Mouse (Mus musculus) hindbrain, embryonic 10.5 days (tissue): ENCODE results near the gene Rai2. TPM values are rescaled to one million over a fixed set of nuclear protein-coding genes. Genes with fewer than 3 reads are reported as not detected.
"Not testable (repeated sequence)": the region's sequence is repeated elsewhere in the genome, so short reads cannot be mapped to it uniquely, and the experiment has no call there.

ENCODE experiments used
- DNase-seq: peaks from one replicate; pipeline ENCODE4 v3.0.0-alpha.2; 2017; ENCODE audit warnings: low spot score
- H3K27ac ChIP-seq: fragments of 300-500 bp; sonication (generic); 2 replicates; pipeline ENCODE4 v1.5.1; 2016; ENCODE audit warnings: mild to moderate bottlenecking, moderate library complexity
- H3K27me3 ChIP-seq: fragments of 300-500 bp; sonication (generic); 2 replicates; pipeline ENCODE4 v1.6.1; 2016; ENCODE audit warnings: mild to moderate bottlenecking; ENCODE audit not compliant: poor library complexity, insufficient read depth, severe bottlenecking
- H3K36me3 ChIP-seq: fragments of 300-500 bp; sonication (generic); 2 replicates; pipeline ENCODE4 v1.6.1; 2016; ENCODE audit warnings: mild to moderate bottlenecking, moderate library complexity
- H3K4me1 ChIP-seq: fragments of 300-500 bp; sonication (generic); replicated peaks from 2 replicates; pipeline ENCODE4 v1.6.1; 2016; ENCODE audit warnings: mild to moderate bottlenecking
- H3K4me3 ChIP-seq: fragments of 300-500 bp; sonication (generic); 2 replicates; pipeline ENCODE4 v1.5.1; 2016; ENCODE audit warnings: mild to moderate bottlenecking, moderate library complexity
- H3K9me3 ChIP-seq: fragments of 300-500 bp; sonication (generic); 2 replicates; pipeline ENCODE4 v1.6.1; 2016; ENCODE audit warnings: mild to moderate bottlenecking, moderate library complexity
- WGBS: fragments of 180-500 bp; shearing (Covaris S2); methylation state at CpG from one replicate; pipeline ENCODE4 v1.1.7; 2016; 5-methylcytosine and 5-hydroxymethylcytosine counted together
- polyA plus RNA-seq: library from polyadenylated mRNA; unstranded; fragments of >200 nt; fragmentation: Nextera tagmentation; extraction: Ambion mirVana; gene quantifications from 2 replicates; pipeline ENCODE4 v1.2.1, GENCODE M21; 2016

The Rai2 gene
- polyA plus RNA-seq, 1 experiment from 2014 or later = 8.4 TPM

DNA sequence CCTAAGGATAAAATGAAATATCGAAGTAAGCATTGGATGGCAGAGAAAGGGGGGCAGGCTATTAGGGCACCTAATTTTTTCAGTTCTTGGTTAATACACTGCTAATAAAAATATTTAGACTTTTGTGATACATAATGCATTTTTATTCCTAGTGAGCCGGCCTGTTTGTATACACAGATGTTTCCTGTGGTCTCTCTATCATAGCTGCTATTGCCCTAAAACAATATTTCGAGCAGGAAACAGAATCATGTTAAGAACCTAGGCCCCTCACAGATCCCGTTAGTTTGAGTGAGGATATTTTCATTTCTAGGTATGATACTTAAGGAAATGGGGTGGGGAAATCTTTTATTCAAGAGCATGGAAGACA lies 17.4 kb downstream of the Rai2 start:
- 84% methylated on average over 4 of the region's 4 CpGs for WGBS
- no peak for DNase-seq
- H3K27ac ChIP-seq = no peak overlapping the region
- H3K9me3 ChIP-seq = no peaks in the 10 kb centered on the region
- H3K27me3 ChIP-seq = peaks cover 99% of the 10 kb centered on the region
- no peaks in the 10 kb centered on the region; the same call in 1 of the 2 replicates for H3K4me1 ChIP-seq
- no peak overlapping the region for H3K4me3 ChIP-seq
- no peaks in the 10 kb centered on the region for H3K36me3 ChIP-seq

DNA sequence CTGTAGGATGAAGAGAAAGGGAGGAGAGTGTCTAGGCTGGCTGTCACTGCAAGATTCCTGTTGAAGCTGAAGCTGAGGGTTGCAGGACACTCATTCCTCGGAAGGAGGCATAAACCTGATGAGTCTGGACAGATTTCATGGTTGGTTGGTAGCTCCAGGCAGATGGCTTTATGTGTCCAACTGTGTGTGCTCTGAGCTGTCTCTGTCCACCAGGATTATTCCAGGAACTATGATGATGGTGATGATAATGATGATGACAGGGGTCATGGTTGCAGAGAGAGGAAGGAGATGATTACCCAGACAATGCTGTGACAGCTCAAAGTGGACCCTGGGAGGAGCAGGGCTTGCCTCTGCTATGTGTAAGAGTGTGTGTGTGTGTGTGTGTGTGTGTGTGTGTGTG lies 22.5 kb downstream of the Rai2 start:
- Histone ChIP-seq H3K9me3 (no peaks in the 10 kb centered on the region), H3K27me3 (peaks cover 96% of the 10 kb centered on the region), H3K27ac (no peak overlapping the region), H3K36me3 (no peaks in the 10 kb centered on the region), H3K4me1 (no peaks in the 10 kb centered on the region; the same call in 1 of the 2 replicates), H3K4me3 (no peak overlapping the region)
- 83% methylated on average over 1 of the region's 1 CpGs for WGBS
- DNase-seq = no peak

DNA sequence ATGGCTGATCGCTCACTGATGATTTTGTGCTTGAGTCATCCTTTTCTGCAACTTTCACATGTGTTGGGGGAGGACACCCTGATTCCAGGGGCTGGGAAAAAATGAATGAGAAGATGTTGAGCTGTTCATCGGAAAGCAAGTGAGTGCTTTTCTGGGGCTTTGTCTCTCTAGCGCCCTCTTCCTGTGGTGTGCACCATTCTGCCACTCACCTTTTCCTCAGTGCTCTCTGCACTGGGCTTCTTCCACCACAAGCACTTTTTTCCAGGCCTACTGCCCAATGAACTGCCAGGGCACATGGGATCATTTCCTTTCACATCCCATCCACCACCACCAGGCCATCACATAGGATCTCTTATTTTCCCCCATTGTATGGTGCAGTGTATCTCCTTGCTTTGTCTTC lies 26.2 kb downstream of the Rai2 start:
- H3K4me3 ChIP-seq = no peak overlapping the region
- H3K27ac ChIP-seq = no peak overlapping the region
- H3K9me3 ChIP-seq = no peaks in the 10 kb centered on the region
- no peaks in the 10 kb centered on the region for H3K36me3 ChIP-seq
- DNase-seq = no peak
- H3K4me1 ChIP-seq = no peaks in the 10 kb centered on the region
- WGBS = 68% methylated on average over 3 of the region's 3 CpGs
- peaks cover 95% of the 10 kb centered on the region for H3K27me3 ChIP-seq

DNA sequence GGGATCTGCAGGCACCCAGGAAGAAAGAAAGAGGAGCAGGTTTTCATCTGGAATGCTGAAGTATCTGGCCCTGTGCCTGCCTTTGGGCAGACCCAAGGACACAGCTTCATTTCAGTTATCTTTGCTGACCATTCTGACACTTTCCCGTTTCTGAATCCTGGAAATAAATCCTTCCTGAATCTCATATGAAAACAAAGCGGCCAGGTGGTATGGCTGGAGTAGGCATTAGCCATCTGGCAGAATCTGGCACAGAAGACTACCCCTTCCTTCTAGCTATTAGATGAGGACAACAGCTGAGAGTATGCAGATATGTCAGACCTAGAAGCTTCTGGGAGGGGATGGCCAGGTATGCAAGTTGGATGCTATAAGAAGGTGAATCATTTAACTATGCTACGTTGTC lies 28.4 kb downstream of the Rai2 start:
- peaks cover 95% of the 10 kb centered on the region for H3K27me3 ChIP-seq

DNA sequence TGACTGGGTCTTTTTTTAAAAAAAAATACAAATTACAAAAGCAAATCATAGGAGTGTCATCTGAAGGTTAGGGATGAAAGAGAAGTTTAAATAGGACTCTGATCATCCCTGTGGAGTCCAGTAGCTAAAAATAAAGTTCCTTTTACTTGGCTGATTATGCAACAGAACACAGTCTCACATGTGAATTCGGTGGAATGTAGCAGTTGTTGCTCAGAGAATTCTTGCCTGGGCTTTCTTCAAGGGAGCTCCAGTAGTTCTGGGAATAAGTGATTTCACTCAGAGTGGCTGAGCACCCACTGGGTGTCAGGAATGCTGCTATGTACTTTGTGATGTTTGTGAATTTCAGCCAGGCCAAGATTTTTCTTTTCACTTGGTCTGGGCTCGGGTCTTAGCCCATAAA lies 30.5 kb downstream of the Rai2 start:
- WGBS = 78% methylated on average over 2 of the region's 2 CpGs
- Histone ChIP-seq H3K27ac (no peak overlapping the region), H3K27me3 (peaks cover 95% of the 10 kb centered on the region)

More for the DNA sequence above, 28.4 kb downstream of the Rai2 start:
- no peaks in the 10 kb centered on the region for H3K9me3 ChIP-seq
- H3K27ac ChIP-seq = no peak overlapping the region
- no peak overlapping the region for H3K4me3 ChIP-seq
- no peaks in the 10 kb centered on the region for H3K4me1 ChIP-seq
- DNase-seq = no peak
- 78% methylated on average over 3 of the region's 3 CpGs for WGBS
- H3K36me3 ChIP-seq = no peaks in the 10 kb centered on the region

DNA sequence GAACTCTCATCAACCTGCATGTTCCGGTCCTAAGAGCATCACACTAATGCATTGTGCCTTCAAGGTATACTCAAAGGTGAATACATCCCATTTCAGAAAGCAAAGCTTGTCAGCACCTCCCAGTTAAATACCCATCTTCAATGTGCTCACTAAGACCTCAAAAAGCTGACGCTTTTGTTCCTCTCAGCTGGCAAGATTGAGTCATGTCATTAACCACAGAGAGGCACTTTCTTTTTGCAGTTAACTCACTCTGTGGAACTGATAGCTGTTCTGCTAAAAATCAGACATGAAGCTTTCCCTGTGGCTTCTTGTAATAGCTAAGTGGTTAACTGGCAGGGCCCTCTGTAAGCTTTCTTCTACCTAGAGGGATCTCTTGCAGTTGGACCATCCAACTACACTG lies 36.6 kb downstream of the Rai2 start:
- H3K27ac ChIP-seq = no peak overlapping the region
- no peak for DNase-seq
- 76% methylated on average over 2 of the region's 2 CpGs for WGBS
- H3K36me3 ChIP-seq = no peaks in the 10 kb centered on the region
- peaks cover 94% of the 10 kb centered on the region for H3K27me3 ChIP-seq
- no peak overlapping the region for H3K4me3 ChIP-seq
- no peaks in the 10 kb centered on the region for H3K4me1 ChIP-seq
- H3K9me3 ChIP-seq = no peaks in the 10 kb centered on the region

More for the DNA sequence above, 30.5 kb downstream of the Rai2 start:
- H3K4me3 ChIP-seq = no peak overlapping the region
- no peaks in the 10 kb centered on the region for H3K4me1 ChIP-seq
- no peaks in the 10 kb centered on the region for H3K36me3 ChIP-seq
- H3K9me3 ChIP-seq = no peaks in the 10 kb centered on the region
- no peak for DNase-seq

DNA sequence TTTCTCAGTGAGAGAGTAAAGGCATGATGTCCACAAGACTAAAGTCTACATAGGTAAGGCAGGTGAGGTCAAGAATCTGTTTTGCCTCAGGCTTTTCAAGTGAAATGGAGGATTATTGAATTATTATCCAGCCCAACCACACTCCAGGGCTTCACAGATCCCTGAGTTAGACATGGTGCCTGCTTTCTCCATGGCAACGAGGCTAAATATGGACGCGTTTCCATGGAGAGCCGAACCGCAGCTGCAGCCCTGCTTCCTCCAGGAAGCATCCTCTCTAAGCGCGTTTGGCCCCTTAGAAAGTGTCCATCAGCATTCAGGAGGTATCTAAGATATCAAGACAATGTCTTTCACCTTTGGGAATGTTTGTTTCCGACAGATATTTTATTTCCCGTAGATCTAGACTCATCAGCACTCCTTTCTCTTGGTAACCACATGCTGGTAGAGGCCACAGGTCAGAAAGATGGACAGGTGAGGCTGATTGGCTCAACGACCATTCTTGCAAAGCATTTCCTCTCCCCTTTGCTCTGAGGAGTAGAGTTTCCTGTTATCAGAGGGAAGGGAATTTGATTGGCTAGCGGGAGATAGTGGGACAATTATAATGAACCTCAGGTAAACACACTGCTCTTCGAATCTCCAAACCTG lies 59.6 kb downstream of the Rai2 start:
- 49% methylated on average over 12 of the region's 12 CpGs for WGBS
- H3K9me3 ChIP-seq = 0 out of 2 replicates have a peak, but pooled peaks cover 4% of the 10 kb centered on the region
- H3K27me3 ChIP-seq = peaks cover 85% of the 10 kb centered on the region
- DNase-seq = peak; percentile 60
- no peak overlapping the region for H3K27ac ChIP-seq
- H3K4me1 ChIP-seq = peaks cover 9% of the 10 kb centered on the region; the same call in 1 of the 2 replicates
- no peaks in the 10 kb centered on the region for H3K36me3 ChIP-seq
- H3K4me3 ChIP-seq = no peak overlapping the region

DNA sequence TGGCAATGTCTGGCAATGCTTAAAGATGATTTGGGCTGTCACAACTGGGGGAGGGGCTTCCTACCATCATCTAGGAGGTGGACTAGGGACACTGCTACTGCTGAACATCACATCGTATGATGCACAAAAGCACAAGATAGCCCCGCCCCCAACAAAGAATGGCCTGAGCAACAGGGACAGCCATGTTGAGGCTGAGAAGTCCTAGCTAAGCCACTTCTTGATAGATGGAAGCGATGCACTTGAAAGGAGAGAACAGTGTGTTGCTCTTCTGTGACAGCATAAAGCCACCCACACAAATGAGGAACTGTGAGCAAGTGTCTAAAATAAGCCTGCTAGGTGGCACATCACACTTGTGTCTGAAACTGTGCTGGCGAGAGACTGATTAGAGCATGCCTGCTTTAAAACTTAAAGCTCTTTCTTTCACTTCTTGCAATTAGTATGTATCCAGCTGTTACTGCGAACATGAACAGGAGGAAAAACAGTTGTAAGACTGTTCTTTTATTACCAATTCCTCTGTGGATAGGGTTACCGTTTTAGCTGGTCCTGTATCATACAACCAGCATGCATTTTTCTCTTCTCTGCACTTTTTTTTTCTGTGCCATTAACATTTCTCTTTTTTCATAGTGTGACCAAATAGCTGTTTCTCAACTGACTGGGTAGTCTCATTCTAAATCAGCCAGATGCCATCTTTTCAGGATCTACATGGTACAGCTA lies 63.6 kb downstream of the Rai2 start:
- 0 out of 2 replicates have a peak, but pooled peaks cover 4% of the 10 kb centered on the region for H3K9me3 ChIP-seq
- DNase-seq = peak; percentile 2
- WGBS = 75% methylated on average over 6 of the region's 6 CpGs
- peaks cover 9% of the 10 kb centered on the region; the same call in 1 of the 2 replicates for H3K4me1 ChIP-seq
- H3K4me3 ChIP-seq = no peak overlapping the region
- no peak overlapping the region for H3K27ac ChIP-seq
- H3K36me3 ChIP-seq = no peaks in the 10 kb centered on the region
- peaks cover 83% of the 10 kb centered on the region for H3K27me3 ChIP-seq

DNA sequence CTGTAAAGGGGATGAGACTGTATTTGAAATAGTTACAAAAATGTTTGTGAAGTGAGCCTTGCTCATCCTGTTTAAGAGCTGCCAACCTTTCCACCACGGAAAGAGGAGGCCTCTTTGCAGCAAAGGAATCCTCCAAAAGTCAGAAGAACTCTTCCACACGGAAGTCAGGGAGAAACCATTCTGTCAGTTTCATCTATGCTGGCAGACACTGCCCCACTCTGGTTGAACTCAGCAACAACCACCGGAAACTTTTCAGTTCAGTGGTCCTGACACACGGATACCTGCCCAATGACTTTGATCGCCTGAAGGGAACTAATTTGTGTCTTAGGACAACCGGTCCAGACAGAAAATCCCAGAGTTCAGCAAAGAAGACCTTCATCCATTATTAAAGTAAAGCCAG lies 73.3 kb downstream of the Rai2 start:
- H3K27ac ChIP-seq = no peak overlapping the region
- H3K36me3 ChIP-seq = no peaks in the 10 kb centered on the region
- no peaks in the 10 kb centered on the region for H3K9me3 ChIP-seq
- H3K4me1 ChIP-seq = no peaks in the 10 kb centered on the region
- peaks cover 79% of the 10 kb centered on the region for H3K27me3 ChIP-seq
- H3K4me3 ChIP-seq = no peak overlapping the region
- WGBS = 26% methylated on average over 6 of the region's 6 CpGs
- peak; percentile 5 for DNase-seq

DNA sequence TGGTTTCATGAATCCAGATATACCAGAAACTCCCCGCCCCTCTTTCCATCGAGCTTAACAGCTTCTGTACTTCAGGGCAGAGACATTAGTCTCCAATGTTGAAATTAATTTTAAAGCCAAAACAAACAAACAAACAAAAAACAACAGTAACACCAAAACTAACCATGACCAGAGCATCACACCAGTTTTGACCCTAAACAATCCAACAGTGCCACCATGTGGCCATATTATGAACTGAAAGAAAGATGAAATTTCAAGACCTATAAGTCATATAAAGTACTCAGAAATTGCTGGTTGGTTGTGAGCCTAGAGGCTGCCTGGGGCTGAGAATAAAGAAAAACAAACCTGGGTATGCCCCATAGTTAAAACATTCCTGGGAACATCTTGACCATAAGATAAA lies 109.3 kb downstream of the Rai2 start:
- H3K4me3 ChIP-seq, H3K27ac ChIP-seq, H3K9me3 ChIP-seq, H3K36me3 ChIP-seq, H3K4me1 ChIP-seq, DNase-seq: not testable (repeated sequence)
- WGBS = 10% methylated on average over 2 of the region's 2 CpGs
- H3K27me3 ChIP-seq = peaks cover 27% of the 10 kb centered on the region
